Mouse (Mus musculus) R1 (cell line): Measurements from ENCODE around the gene Rictor.

Experiments
- DNase-seq: peaks from one replicate; pipeline ENCODE4 v3.0.0-alpha.2; 2018; ENCODE audit warnings: low read depth, low spot score

Gene Rictor

DNA sequence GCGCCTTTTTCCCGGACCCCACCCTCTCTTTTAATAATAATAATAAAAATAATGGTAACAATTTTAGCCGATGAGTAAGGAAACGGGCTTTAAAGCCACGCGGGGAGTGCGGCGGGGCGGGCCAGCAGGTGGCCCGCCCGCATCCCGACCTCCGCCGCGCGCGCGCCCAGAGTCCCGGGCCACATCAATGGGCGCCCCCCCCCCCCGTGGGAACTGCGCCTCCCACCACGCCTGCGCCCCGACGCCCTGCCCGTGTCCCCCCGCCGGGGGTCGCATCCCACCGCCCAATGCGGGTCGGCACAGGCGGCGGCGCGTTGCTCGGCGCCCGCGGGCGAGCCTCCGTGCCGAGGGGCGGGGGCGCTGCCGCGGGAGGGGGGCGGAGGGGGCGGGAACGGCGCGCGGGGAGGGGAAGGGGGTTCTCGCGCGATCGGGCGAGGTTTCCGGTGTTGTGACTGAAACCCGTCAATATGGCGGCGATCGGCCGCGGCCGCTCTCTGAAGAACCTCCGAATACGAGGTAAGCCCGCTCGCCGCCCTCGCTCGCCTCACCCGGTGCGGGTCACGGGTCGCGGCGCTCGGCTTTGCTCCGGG is at the start of gene Rictor:
Gene Rictor, plus strand, starts transcription at position 444 of the 590 bp plus-strand sequence.
- peak; percentile 82 for DNase-seq

DNA sequence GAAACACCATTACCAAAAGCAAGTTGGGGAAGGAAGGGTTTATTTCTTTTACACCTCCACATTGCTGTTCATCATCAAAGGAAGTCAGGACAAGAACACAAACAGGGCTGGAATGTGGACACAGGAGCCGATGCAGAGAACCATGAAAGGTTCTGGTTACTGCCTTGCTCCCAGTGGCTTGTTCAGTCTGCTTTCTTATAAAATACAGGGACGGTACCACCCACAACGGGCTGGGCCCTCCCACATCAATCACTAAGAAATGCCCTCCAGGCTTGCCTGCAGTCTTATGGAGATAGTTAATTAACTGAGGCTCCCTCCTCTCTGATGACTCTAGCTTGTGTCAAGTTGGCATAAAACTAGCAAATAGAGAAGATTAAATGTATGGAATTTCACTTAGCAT is 46.2 kb upstream of the Rictor start:
- no peak for DNase-seq

DNA sequence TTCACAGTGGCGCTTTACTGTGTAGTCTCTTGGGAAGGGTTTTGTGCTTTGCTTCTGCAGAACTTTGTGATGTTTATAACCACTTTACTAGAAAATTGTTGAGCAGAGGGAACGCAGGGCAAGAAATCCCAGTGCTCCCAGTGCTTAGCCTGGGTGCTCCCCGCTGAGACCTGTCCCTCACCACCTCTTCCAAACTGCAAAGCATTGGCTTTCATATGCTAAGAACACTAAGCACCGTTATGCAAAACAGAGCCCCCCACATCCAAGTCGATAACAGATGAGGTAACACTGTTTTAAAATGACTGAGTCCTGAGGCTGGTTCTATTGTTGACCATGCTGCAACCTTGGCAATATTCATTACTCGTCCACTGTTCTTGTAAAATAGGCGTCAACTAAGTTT is 44.2 kb upstream of the Rictor start:
- peak; percentile 65 for DNase-seq

DNA sequence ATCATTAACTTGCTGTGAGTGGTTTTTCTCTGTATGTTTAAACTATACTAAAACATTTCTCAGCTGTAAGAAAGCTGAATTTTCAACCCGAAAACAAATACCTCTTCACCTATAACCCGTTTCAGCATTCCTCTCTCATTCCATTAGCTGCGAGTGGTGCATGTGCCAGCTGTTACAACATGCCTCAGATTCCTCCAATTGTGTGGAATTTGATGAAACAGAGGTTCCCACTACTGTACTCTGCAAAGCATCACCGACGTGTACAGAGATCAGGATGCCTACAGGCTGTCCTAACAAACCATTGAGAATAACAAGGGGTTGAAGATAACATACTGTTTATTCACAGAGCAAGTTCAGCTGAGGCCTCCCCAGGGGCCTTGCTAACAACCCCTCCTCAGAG is 42.1 kb upstream of the Rictor start:
- DNase-seq: peak; percentile 34

DNA sequence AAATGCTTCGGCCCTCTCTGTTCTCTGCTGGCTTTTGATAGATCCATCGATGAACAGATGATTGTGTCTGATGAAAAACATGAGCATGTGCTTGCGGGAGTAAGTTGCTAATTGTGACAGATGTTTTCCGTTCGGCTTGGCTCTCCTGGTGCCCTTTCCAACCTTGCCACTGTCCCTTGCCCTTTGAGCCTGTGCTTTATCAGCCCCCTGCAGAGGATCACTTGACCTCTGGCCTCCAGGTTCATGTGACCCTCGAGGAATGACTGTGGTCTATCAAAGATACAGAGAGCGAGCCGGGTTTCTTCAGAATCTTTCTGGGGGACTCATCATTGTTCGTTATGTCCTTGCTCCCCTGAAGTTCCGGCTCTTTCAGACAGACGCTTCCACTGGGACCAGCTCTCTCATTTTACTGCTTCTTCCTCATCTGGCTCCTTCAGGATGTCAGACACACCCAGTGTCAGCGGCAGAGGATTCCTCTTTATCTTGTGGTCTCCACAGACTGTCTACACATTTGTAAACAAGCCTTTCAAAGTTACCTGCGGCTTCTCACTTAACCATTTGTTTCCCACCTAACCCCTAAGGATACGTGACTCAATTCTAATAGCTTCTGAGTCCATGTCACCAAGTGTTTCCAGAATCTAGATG is 39.3 kb upstream of the Rictor start:
- DNase-seq: peak; percentile 44

DNA sequence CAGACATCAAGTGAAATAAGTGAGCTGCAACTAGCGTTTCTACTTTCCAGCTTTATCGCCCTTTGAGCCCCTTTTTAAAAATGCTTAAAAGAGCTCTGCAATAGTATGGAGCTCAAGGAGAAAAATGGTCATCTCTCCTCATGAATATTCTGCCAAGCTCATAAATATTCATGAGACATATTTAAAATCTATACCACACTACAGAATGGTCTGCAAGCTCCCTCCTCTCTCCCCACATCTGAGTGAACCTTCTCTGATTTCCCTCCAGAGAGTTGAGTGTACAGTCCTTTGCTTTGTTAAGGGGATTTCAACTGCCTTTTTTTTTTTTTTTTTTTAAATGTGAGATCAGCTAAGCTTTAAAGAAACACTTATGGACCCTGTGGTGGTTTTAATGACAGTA is 29.7 kb upstream of the Rictor start:
- DNase-seq: no peak

DNA sequence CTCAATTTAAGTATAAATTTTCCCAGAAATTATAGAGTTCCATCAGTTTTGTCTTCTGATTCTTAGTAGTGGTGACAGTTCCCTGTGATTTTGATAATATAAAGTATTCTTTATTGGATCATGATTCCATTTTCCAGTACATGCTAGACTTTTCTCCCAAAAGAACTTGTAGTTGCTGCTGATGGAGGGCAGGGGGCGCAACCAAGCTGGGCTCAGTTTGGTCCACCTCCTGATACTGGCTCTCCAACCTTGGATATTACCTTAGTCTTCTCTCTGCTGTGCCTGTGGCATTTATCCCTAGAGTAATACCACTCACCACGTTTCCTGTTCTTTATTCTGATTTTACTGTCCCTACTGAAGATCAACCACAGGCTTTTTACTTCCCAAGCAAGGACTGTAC is 6.0 kb upstream of the Rictor start:
- peak; percentile 21 for DNase-seq

DNA sequence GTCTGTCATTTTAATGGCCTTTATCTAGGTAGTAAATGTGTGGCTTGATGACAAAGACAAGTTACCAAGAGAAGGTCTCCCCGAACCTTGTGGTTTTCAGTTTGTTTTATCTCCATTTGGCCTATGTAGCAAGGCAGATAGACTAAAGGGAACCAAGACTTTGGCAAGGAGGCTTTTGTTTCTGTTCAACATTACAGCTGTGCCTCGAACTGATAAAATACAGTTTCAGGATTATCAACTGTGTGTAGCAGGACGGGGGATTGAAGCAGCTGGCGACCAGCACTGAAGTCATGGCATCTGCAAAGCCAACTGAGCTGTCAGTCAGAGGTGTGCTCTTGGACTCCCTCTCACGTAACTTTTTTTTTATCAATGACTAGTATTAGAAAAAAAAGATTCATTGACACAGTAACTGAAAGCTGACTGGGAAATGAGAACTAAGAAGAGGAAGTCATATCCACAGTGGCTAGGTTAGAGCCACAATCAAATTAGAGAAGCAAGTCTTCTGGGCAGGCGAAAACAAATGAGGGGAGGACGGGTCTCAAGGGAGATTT is 2.8 kb upstream of the Rictor start:
- DNase-seq: no peak

DNA sequence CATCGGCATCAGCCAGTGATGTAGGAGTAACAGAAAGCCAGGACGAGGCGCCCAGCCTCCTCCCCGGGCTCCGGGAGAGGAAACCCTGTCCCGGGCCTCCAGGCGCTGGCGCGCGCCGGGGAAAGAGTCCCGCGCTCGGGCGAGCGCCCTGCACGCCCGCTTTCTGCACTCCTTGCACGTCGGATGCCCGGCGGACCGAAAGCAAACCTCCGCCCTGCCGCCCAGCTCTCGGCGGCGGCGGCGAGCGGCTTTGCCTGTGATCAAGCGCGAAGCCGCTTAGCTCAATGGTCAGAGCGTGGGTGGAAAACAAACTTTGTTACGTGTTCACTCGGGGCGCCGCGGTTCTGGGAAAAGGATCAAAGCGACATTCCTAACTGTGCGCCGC is 636 bp upstream of the Rictor start:
- peak; percentile 87 for DNase-seq

DNA sequence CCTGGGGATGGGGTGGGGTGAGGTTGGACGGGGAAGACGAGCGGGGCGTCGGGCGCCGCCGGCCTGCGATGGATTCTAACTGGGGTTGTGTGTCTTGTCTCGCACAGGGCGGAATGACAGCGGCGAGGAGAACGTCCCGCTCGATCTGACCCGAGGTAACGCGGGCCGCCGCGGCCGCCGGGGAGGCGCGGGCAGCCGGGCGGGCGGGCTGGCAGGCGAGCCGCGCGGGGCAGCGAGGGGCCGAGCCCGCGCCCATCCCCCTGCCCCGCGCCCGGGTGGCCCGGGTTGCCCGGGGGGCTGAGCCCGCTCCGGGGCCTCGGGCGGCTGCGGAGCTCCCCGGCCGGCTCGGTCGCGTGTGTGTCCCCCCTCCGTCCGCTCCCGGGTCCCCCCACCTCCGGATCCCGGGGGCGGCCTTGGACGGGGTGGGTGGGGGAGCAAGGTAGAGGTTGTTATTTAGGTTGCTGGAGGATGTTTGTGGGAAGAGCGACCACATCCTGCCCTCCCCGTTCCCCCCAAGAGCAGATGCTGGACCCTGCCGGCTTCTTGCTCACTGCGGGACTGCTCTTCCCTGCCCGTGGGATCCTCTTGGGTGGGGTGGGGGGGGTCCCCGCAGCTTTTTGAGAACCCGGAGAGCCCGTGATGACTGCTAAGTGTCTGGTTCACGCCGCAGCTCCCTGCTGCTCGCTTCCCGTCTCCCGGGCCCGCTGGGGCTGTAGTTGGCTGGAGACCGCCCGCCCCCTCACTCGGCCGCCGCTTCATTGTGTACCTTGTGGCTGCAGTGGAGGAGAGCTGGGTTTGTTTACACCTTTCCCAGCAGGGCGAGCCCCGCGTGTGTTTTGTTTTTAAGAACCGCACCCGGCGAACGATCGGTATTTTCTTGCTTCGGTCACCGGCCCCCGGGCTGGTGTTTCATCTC is 605 bp downstream of the Rictor start:
- DNase-seq: peak; percentile 66

DNA sequence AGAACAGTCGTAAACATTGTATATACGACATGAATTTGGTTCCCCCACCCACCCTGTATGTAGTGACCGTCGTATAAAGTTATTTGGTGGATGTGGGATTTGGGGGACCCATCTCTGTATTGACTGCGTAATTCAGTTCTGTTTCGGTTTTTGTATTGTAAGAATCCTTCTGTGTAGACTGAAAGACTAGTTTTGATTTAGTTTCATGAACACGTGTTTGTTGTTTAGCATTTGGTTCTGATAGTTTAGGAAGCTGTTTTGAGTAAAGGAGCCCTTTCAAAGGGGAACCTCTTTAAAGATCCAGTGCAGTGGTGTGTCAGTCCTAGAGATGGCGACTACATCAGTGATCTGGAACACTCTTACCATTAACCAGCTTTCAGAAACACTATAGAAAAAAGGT is 1.4 kb downstream of the Rictor start:
- no peak for DNase-seq

DNA sequence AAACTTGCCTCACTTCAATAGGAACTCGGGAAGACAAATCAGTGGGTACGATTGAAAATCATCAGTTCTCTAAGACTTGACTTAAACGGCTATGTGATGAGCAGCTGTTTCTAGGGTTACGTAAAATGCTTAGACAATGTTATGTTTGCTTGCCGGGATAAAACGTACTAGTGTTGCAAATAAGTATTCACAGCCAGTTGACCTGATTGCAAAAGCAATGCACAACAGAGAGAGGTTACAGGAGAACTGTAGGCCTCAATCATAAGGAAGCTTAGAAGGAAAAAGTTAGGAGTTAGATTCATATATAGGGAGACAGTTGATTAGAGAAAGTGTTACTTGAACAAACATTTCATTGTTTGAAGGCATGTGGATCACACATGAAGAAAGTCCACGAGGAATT is 2.2 kb downstream of the Rictor start:
- no peak for DNase-seq

DNA sequence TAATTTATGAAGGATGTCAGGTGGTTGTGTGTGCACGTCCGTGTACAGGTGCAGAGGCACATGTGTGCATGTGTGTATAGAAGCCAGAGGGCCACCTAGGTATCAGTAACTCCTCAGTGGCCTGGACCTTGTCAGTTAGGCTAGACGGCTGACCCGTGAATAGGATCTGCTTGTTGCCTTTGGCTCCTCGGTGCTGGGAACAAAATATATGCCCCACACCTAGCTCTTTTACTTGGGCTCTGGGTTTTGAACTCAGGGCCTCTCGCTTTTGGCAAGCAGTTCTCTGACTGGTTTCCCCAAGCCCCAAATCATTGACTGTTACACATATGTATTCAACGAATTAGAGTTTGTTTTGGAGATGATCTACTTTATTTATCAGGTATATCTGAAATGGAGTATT is 3.0 kb downstream of the Rictor start:
- no peak for DNase-seq

DNA sequence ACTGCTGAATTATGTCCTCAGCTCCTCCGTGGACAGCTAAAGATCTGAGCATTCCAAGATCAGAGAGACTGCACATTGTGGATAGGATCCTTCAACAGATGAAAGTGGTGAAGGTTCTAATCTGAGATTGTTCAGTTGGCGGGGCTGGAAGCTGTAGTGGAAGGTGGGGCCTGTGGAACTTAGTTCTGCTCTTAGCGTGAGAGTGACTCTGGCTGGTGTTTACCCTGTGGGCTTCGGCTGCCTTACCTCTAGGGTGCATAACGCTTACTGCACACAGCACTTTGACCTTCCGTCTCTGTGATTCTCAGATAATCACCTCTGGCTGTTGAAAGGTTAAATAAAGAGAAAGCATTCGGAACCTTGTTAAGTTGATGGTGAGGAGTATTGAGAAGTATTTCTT is 6.6 kb downstream of the Rictor start:
- peak; percentile 38 for DNase-seq

DNA sequence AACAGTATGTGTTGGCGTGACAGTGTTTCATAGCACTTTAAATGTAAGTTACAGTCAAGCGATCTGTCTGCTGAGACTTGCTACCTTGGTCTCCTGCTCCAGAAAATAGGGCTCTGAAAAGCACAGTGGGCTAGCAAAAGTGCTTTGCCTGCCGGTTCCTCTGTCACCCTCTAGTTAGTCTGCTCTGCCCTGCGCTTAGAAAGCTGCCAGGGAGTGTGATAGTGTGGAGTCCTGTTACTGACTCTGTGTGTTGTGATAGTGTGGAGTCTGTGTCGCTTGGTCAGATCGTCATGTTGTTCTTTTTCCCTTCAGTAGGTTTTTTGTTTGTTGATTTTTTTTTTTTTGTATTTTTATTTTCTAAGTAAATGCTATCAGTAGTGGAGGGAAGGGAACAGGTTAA is 7.1 kb downstream of the Rictor start:
- DNase-seq: no peak

DNA sequence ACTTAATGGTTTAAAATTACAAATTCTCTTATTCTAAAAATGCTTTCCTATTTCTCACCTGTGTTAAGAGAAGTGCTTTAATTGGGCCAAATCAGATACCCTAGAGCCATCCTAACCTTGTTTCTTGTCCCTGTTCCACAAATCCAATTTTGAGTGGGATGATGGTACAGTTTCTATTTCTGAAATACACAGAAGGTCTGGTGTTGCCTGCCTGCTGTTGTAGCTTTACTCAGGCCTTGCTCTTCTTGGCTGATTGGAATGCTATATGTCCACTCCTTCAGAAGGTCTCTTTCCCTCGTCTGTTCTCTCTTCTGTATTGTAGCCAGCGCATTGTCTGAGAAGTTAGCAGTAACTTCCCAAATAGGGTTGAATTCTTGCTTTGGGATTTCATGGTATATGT is 13.2 kb downstream of the Rictor start:
- DNase-seq: no peak

DNA sequence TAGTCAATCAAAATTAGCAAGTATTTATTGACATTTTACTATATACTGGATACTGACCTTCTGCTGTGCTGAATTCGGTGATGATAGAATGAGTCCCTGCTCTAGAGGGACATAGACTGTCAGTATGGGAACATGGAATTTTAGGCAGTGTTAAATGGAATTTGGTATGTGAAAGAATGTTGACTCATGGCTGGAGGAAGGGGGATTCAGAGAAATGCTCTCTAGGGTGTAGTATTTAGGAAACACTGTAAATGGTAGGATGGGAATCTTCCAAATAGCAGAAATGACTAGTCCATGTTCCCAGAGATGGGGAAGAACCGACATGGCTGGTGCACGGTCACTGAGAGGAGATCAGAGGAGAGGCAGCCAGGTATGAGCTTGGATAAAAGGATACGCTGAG is 13.6 kb downstream of the Rictor start:
- DNase-seq: no peak

DNA sequence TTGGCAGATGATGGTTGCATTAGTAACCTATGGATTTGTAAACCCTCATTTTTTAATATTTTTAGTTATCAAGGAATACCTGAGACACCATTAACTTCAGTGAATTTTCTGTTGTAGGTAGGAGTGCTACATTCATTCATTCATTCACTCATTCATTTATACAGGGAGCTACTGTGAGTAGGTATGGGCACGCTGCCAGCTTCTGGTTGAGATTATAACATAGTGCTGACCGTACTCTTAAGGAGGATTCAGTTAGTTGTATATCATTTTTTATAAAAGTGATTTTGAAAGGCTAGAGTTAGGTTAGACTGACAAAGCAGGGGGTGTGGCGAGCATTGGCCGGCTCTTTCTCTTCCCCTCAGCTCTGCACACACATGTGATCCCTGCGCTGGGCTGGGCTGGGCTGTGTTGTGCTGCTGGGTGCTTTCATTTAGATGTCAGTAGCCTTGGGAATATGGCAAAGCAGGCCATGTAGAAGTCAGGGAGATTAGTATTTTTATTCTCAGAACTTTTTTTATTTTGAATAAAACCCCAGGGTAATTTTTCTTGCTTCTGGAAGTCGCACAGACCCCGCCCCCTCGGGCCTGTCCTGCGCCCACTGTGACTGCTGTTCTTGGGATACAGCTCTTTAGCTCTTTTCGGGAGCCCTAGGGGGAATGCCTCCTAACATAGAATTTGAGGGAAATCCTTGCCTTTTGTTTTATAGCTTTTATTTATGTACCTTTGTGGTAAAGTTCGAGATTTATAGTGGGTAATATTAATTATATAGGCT is 14.4 kb downstream of the Rictor start:
- DNase-seq: no peak

DNA sequence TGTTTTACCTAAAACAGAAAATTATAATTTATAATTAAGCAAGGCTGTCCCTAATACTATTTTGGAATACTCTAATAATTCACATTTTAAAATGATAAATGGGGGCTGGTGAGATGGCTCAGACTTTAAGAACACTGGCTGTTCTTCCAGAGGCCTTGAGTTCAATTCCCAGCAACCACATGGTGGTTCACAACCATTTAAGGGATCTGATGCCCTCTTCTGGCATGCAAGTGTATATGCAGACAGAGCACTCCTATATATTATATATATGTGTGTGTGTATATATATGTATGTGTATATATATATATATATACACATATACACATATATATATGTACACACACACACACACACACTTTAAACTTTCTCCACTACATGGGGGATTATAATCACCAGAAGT is 15.2 kb downstream of the Rictor start:
- DNase-seq: peak; percentile 56

DNA sequence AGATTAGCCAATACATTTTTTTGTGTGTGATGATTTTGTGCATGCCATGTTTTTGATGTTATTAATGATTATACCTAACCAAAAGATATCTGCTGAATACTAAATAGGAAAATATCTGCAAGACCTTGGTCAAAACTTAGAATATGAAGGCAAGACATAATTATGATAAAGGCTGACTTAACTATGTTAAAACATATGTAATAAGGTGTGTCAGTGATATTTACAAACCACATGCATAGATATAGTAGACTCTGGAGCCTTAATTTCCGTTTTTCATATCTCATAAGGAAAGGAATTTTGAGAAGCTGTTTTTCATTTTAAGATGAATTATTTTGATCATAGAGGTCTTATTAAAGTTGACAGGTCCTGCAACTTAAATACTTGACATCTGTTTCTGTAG is 16.3 kb downstream of the Rictor start:
- no peak for DNase-seq

DNA sequence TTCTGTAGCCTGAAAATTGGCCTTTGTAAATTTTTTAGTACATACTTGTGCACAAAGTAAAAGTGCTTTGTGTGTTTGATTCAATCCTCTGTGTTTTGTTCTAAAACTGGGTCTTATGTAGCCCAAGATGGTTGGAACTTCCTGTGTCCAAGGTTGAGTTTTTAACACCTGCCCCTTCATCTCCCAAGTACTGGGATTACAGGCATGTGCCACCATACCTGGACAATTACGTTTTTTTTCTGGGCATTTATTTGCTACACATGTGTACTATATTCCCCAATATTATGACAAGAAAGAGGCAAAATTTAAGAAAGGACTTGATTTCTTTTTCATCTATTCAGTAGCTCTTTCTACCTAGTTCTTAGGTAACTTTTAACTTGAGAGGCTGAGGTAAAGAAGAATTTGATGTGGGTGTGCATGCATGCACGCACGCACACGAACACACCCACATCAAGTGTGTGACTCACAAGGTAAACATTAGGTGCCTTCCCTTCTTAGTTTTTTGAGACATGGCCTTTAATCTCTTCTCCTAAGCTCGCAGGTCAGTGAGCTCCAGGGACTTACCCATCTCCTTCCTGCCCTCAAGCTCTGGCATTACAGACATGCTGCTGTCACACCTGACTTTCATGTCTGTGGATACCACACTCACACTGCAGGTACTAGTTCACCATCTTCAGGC is 18.1 kb downstream of the Rictor start:
- DNase-seq: no peak
